Mouse (Mus musculus) testis, adult 2 months (tissue): ENCODE data around the gene Hint1.
A peak's percentile ranks its signal among the peaks of the same experiment; 100 is the strongest.

Source experiments
- CTCF ChIP-seq: fragments of 200-500 bp; IDR thresholded peaks from 2 replicates; pipeline ENCODE4 v1.5.1; 2012; ENCODE audit warnings: low read depth, mild to moderate bottlenecking, inconsistent platforms, low read length, moderate library complexity; ENCODE audit not compliant: control insufficient read depth, insufficient read depth, insufficient replicate concordance
- POLR2A ChIP-seq: fragments of 200-500 bp; IDR thresholded peaks from 2 replicates; pipeline ENCODE4 v1.6.1; 2012; ENCODE audit warnings: low read depth, mild to moderate bottlenecking, inconsistent platforms, low read length, moderate library complexity; ENCODE audit not compliant: control insufficient read depth

GRCm38 (mm10) chr11:54862621-54863520 is 3.3 kb upstream of the Hint1 start:
- TF ChIP-seq POLR2A (no peak), CTCF (peak; percentile 33; the same call in 1 of the 2 replicates)
